Mouse (Mus musculus) bone marrow macrophage, adult 2 months (primary cell): ENCODE results near the gene Havcr1.

Experiments
- CTCF ChIP-seq: IDR thresholded peaks from 2 replicates; pipeline ENCODE4 v1.5.1; 2012; ENCODE audit warnings: low read depth, mild to moderate bottlenecking, low read length, moderate library complexity
- POLR2A ChIP-seq: IDR thresholded peaks from 2 replicates; pipeline ENCODE4 v1.6.1; 2012; ENCODE audit warnings: mild to moderate bottlenecking, low read depth, low read length, borderline replicate concordance

DNA sequence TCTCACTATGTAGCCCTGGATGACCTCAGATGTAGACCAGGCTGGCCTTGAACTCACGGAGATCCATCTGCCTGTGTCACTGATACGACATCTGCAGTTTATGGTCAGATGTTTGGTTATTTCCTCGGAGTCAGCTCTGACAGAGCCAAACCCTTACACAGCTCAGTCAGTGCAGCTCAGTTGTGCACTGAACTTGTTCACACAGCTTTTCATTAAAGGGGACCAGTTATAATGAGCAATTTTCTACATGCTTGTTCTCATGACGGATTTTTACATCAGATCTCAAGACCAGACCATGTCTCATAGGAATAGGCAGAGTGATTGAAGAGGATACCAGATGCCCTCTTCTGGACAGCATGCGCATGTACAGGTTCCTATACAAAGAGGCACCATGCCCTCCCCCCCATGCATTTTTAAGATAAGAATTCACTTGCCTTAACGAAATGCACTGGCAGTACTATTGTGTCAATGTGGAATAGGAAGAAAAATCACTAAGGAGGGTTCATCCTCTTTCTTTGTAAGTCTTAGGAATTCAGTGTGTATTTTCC is 1.6 kb upstream of the Havcr1 start:
- no peak for TF ChIP-seq CTCF
- no peak for TF ChIP-seq POLR2A
